Mouse (Mus musculus): Measurements from ENCODE around the gene Phyh. TPM values are rescaled to one million over a fixed set of nuclear protein-coding genes. Genes with fewer than 3 reads are reported as not detected.

Gene Phyh
- polyA plus RNA-seq, 1 experiment from 2014 or later: 159 TPM

DNA sequence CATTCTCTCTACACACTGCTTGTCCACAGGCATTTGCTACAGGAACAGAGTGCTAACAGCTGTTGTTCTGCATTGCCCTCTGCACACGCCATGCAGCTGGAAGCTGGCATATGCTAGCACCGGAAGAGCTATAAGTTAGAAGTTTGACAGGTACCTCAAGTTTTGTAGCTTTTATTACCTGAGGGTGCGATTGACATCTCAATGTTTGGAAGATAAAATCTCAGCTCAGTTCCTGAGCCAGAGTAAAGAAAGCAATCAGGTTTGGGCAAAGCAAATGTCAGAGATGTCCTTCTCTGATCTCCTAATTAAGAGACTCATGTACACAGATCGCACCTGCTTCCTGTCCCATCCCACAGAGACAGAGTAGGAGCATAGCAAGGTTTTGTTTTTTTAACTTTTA is 68.0 kb downstream of the Phyh start:
- 58% methylated on average over 4 of the region's 4 CpGs for WGBS
- H3K27ac ChIP-seq: no peak overlapping the region
- no peak for TF ChIP-seq CTCF (IDR thresholded peaks at IDR 0.05; ENCODE audit: low read depth)

DNA sequence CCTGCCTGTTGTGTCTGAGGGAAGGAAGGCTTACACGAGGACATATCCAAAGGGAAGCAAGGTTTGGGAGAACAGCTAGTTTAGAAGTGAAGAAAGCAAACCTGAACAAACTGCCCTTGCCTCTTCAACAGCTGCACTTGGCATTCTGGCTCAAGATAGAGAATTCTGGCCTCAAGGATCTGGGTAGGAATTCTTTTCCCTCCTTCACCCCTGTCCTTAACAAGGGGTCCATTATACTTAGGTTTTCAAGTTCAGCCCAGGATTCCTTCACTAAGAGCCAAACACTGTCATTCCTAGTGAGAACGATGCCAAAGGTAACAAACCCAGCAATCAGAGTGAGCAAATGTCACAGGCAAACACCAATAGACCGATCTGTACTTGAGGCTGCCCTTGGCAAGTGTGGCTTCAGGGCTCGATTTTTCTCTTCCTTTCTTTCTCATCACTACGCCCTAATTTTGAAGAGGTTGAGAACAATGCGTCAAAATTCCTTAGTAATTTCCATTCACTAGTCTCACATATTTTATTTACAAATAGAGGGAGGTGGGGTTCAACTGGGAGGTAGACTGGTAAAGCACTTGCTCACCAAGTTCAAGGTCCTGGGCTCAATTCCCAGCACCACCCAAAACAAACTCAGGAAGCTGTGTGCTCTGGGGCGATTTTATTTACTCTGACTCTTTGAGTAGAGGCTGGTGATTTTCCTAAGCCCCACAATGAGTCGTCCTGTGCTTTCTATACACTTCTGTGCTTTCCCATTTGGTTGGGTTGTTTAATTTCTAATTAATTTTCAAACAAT is 68.8 kb downstream of the Phyh start:
- DNase-seq (ENCODE audit: low spot score) (no peak), ATAC-seq (replicated peaks; ENCODE audit: low FRiP score, low read depth) (no peak)
- no peaks in the 10 kb centered on the region for H3K27me3 ChIP-seq (ENCODE audit: insufficient read depth, low read length)
- no peaks in the 10 kb centered on the region for H3K9me3 ChIP-seq (replicated peaks; ENCODE audit: low read length)
- peaks cover 2% of the 10 kb centered on the region; the same call in 1 of the 2 replicates for H3K36me3 ChIP-seq (ENCODE audit: insufficient read depth, low read length)
- H3K9ac ChIP-seq (ENCODE audit: low read depth, low read length): no peak overlapping the region
- TF ChIP-seq CTCF (IDR thresholded peaks at IDR 0.05; ENCODE audit: low read depth): no peak
- no peak overlapping the region for H3K4me3 ChIP-seq (replicated peaks; ENCODE audit: low read depth, low read length)
- no peak overlapping the region for H3K27ac ChIP-seq
- no peak overlapping the region for H3K4me2 ChIP-seq (ENCODE audit: low read length)
- no peaks in the 10 kb centered on the region for H3K4me1 ChIP-seq (replicated peaks; ENCODE audit: insufficient read depth, low read length)
- WGBS: 75% methylated on average over 8 of the region's 8 CpGs

More for the DNA sequence above, 68.0 kb downstream of the Phyh start:
- Histone ChIP-seq H3K4me1 (replicated peaks; ENCODE audit: insufficient read depth, low read length) (no peaks in the 10 kb centered on the region), H3K4me3 (replicated peaks; ENCODE audit: low read depth, low read length) (no peak overlapping the region), H3K36me3 (ENCODE audit: insufficient read depth, low read length) (no peaks in the 10 kb centered on the region), H3K9me3 (replicated peaks; ENCODE audit: low read length) (no peaks in the 10 kb centered on the region), H3K9ac (ENCODE audit: low read depth, low read length) (no peak overlapping the region), H3K4me2 (ENCODE audit: low read length) (no peak overlapping the region), H3K27me3 (ENCODE audit: insufficient read depth, low read length) (no peaks in the 10 kb centered on the region)
- ATAC-seq (replicated peaks; ENCODE audit: low FRiP score, low read depth): no peak
- no peak for DNase-seq (ENCODE audit: low spot score)

Other genes with a start within 250 kb of the Phyh start
- gene Bend7, start 201.2 kb upstream of the Phyh start, polyA plus RNA-seq (2015; fragmentation: Nextera tagmentation; extraction: Ambion mirVana): 8.7 TPM in 2 replicates
- 54.6 and 59.8 TPM in 2 replicates for gene Sephs1, start 37.5 kb upstream of the Phyh start, polyA plus RNA-seq (2015; fragmentation: Nextera tagmentation; extraction: Ambion mirVana)
- not detected in 2 replicates for gene Ucma, start 57.1 kb downstream of the Phyh start, polyA plus RNA-seq (2015; fragmentation: Nextera tagmentation; extraction: Ambion mirVana)
- gene Mcm10, start 93.8 kb downstream of the Phyh start, polyA plus RNA-seq (2015; fragmentation: Nextera tagmentation; extraction: Ambion mirVana): 13.2 and 14.7 TPM in 2 replicates
- gene Optn, start 145.0 kb downstream of the Phyh start, polyA plus RNA-seq (2015; fragmentation: Nextera tagmentation; extraction: Ambion mirVana): 23.5 and 23.8 TPM in 2 replicates
- gene Ccdc3, start 218.8 kb downstream of the Phyh start, polyA plus RNA-seq (2015; fragmentation: Nextera tagmentation; extraction: Ambion mirVana): 12.1 and 12.4 TPM in 2 replicates

Data from kidney, postnatal 0 days (tissue).